10 mouse cellular contexts compared by ENCODE assay signal in the genomic region with DNA sequence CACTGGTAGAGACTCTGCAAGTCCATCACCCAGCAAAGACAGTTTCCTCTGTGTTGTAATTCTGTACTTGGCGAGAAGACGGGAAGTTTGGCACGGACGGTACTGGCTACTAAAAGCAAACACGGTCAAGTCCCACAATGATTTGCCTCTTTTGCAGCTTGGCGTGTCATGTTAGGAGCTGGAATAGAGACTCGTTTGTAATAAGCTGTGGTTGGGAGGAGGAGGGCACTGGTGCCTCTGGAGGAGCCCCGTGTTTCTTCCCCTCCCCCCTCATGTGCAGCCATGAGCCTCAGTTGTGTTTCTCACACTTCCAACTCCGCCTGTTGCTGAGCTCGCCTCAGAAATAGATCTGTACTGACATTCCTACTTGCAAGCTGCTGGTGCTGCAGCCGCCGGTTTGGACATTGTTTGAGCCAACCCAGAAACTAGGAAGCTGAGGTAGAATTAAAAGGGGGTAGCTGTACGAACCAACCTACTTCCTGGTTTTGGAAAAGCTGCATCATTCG.
A peak's percentile ranks its signal among the peaks of the same experiment; 100 is the strongest.
DNase-seq lines count a peak whose midpoint lies in the region; ATAC-seq lines count a peak whose summit lies in the region.
"Had no signal": no experiment of that assay in that cellular context is flagged by ENCODE, and none has a peak within 500 bp of the region (broad histone marks: within the 10 kb centered on the region; RNA-seq: fewer than 3 reads in every experiment).

No protein-coding gene starts in this region.

- H3K36me3 ChIP-seq in embryonic facial prominence, embryonic 13.5 days: no peaks in the 10 kb centered on the region
- no peaks in the 10 kb centered on the region for H3K36me3 ChIP-seq in embryonic facial prominence, embryonic 10.5 days (replicated peaks)

- H3K27me3 ChIP-seq in embryonic facial prominence, embryonic 13.5 days: no peaks in the 10 kb centered on the region
- no peaks in the 10 kb centered on the region for H3K27me3 ChIP-seq in embryonic facial prominence, embryonic 10.5 days (replicated peaks; ENCODE audit: low read depth, poor library complexity, severe bottlenecking)
- H3K27me3 ChIP-seq: CH12.LX; megakaryocyte, embryonic 14.5 days had no signal

- no peak overlapping the region for H3K4me2 ChIP-seq in embryonic facial prominence, embryonic 13.5 days

- H3K27ac ChIP-seq in embryonic facial prominence, embryonic 13.5 days: peak overlapping the region; percentile 5; the same call in 1 of the 2 replicates
- no peak overlapping the region for H3K27ac ChIP-seq in embryonic facial prominence, embryonic 10.5 days (replicated peaks)

- no peak for DNase-seq in embryonic facial prominence, embryonic 10.5 days (ENCODE audit: low spot score)
- DNase-seq in brain, adult 2 months (ENCODE audit: low read depth, low spot score): peak; percentile 75
- DNase-seq in gastrocnemius, postnatal 10 days: peak; percentile 15
- peak; percentile 46 to 71 for DNase-seq in layer of hippocampus, postnatal 14 days (ENCODE audit: low spot score in 2 of 2)
- peak; percentile 49 for DNase-seq in lung, postnatal 25 days (ENCODE audit: low spot score)
- no peak for DNase-seq in embryo, embryonic 9.5 days (ENCODE audit: extremely low spot score)
- no peak for DNase-seq in testis, postnatal 10 days (ENCODE audit: low spot score)

- H3K9ac ChIP-seq in embryonic facial prominence, embryonic 13.5 days: no peak overlapping the region

- no peak for ATAC-seq in embryonic facial prominence, embryonic 13.5 days (ENCODE audit: insufficient number of reproducible peaks, insufficient read depth, low FRiP score, low TSS enrichment, low read depth)

- no peaks in the 10 kb centered on the region for H3K9me3 ChIP-seq in embryonic facial prominence, embryonic 13.5 days
- no peaks in the 10 kb centered on the region for H3K9me3 ChIP-seq in embryonic facial prominence, embryonic 10.5 days

- WGBS in embryonic facial prominence, embryonic 13.5 days: 82% methylated on average over 14 of the region's 14 CpGs
- 87% methylated on average over 14 of the region's 14 CpGs for WGBS in embryonic facial prominence, embryonic 10.5 days

- H3K4me1 ChIP-seq in embryonic facial prominence, embryonic 13.5 days: peaks cover 9% of the 10 kb centered on the region
- peaks cover 7% of the 10 kb centered on the region for H3K4me1 ChIP-seq in embryonic facial prominence, embryonic 10.5 days

- no peak overlapping the region for H3K4me3 ChIP-seq in embryonic facial prominence, embryonic 13.5 days
- H3K4me3 ChIP-seq in embryonic facial prominence, embryonic 10.5 days: no peak overlapping the region
- H3K4me3 ChIP-seq: megakaryocyte, embryonic 14.5 days had no signal

Comparison
In these comparisons a context has a peak if more than half of its experiments do, and no peak if none do; other contexts are left out.
1. DNase-seq: peak in brain, adult 2 months (single experiment), gastrocnemius, postnatal 10 days (single experiment), layer of hippocampus, postnatal 14 days (2 of 2) and lung, postnatal 25 days (single experiment); none in embryonic facial prominence, embryonic 10.5 days (single experiment), embryo, embryonic 9.5 days (single experiment) and testis, postnatal 10 days (single experiment).